Mouse (Mus musculus): Measurements from ENCODE around the gene Uba3. TPM values are rescaled to one million over a fixed set of nuclear protein-coding genes. Genes with fewer than 3 reads are reported as not detected.

Gene Uba3
- total and polyA plus RNA-seq, 2 experiments from 2014 or later, result 58.3 to 79.7 TPM

- Histone ChIP-seq H3K27me3 (ENCODE audit: control insufficient read depth, insufficient read depth, low read length) (no peaks in the 10 kb centered on the region), H3K4me2 (ENCODE audit: low read depth, low read length) (no peak overlapping the region), H3K27ac (ENCODE audit: low read depth) (no peak overlapping the region), H3K4me1 (ENCODE audit: control insufficient read depth, insufficient read depth) (no peaks in the 10 kb centered on the region), H3K9ac (replicated peaks; ENCODE audit: low read depth, low read length) (no peak overlapping the region), H3K4me3 (ENCODE audit: low read depth, low read length) (no peak overlapping the region), H3K36me3 (replicated peaks; ENCODE audit: control insufficient read depth, insufficient read depth, low read length) (peaks cover 29% of the 10 kb centered on the region), H3K9me3 (replicated peaks; ENCODE audit: control insufficient read depth, low read length) (no peaks in the 10 kb centered on the region)
- 70% methylated on average over 4 of the region's 4 CpGs for WGBS
- DNase-seq (ENCODE audit: low spot score) (no peak), ATAC-seq (ENCODE audit: insufficient read depth, low read depth) (no peak)
- TF ChIP-seq EP300 (IDR thresholded peaks at IDR 0.05; ENCODE audit: low read depth) (no peak), CTCF (IDR thresholded peaks at IDR 0.05; ENCODE audit: low read depth) (no peak)
Observed at GRCm38 (mm10) chr6:97242522-97242921, 37.1 kb upstream of the Uba3 start.

GRCm38 (mm10) chr6:97240092-97240491, 34.6 kb upstream of the Uba3 start:
- Histone ChIP-seq H3K9ac (replicated peaks; ENCODE audit: low read depth, low read length) (no peak overlapping the region), H3K9me3 (replicated peaks; ENCODE audit: control insufficient read depth, low read length) (no peaks in the 10 kb centered on the region), H3K4me3 (ENCODE audit: low read depth, low read length) (no peak overlapping the region), H3K36me3 (replicated peaks; ENCODE audit: control insufficient read depth, insufficient read depth, low read length) (peaks cover 23% of the 10 kb centered on the region), H3K4me2 (ENCODE audit: low read depth, low read length) (no peak overlapping the region), H3K4me1 (ENCODE audit: control insufficient read depth, insufficient read depth) (no peaks in the 10 kb centered on the region), H3K27me3 (ENCODE audit: control insufficient read depth, insufficient read depth, low read length) (no peaks in the 10 kb centered on the region), H3K27ac (ENCODE audit: low read depth) (no peak overlapping the region)
- ATAC-seq (ENCODE audit: insufficient read depth, low read depth) (no peak), DNase-seq (ENCODE audit: low spot score) (no peak)
- TF ChIP-seq EP300 (IDR thresholded peaks at IDR 0.05; ENCODE audit: low read depth) (no peak), CTCF (IDR thresholded peaks at IDR 0.05; ENCODE audit: low read depth) (no peak)
- WGBS, result 85% methylated on average over 5 of the region's 5 CpGs

- no peak for ATAC-seq (ENCODE audit: insufficient read depth, low read depth)
- H3K4me1 ChIP-seq (ENCODE audit: control insufficient read depth, insufficient read depth), result no peaks in the 10 kb centered on the region
- H3K27me3 ChIP-seq (ENCODE audit: control insufficient read depth, insufficient read depth, low read length), result no peaks in the 10 kb centered on the region
- H3K9ac ChIP-seq (replicated peaks; ENCODE audit: low read depth, low read length), result no peak overlapping the region
- no peak overlapping the region for H3K4me2 ChIP-seq (ENCODE audit: low read depth, low read length)
- no peaks in the 10 kb centered on the region for H3K9me3 ChIP-seq (replicated peaks; ENCODE audit: control insufficient read depth, low read length)
- no peak for DNase-seq (ENCODE audit: low spot score)
- TF ChIP-seq CTCF (IDR thresholded peaks at IDR 0.05; ENCODE audit: low read depth) (no peak), EP300 (IDR thresholded peaks at IDR 0.05; ENCODE audit: low read depth) (no peak)
- no peak overlapping the region for H3K27ac ChIP-seq (ENCODE audit: low read depth)
- 96% methylated on average over 6 of the region's 6 CpGs for WGBS
- peaks cover 29% of the 10 kb centered on the region for H3K36me3 ChIP-seq (replicated peaks; ENCODE audit: control insufficient read depth, insufficient read depth, low read length)
- no peak overlapping the region for H3K4me3 ChIP-seq (ENCODE audit: low read depth, low read length)
Observed at GRCm38 (mm10) chr6:97239360-97239759, 33.9 kb upstream of the Uba3 start.

- peaks cover 55% of the 10 kb centered on the region for H3K36me3 ChIP-seq (replicated peaks; ENCODE audit: control insufficient read depth, insufficient read depth, low read length)
- no peak overlapping the region for H3K27ac ChIP-seq (ENCODE audit: low read depth)
- TF ChIP-seq CTCF (IDR thresholded peaks at IDR 0.05; ENCODE audit: low read depth), result no peak
- TF ChIP-seq EP300 (IDR thresholded peaks at IDR 0.05; ENCODE audit: low read depth), result no peak
- no peak overlapping the region for H3K4me2 ChIP-seq (ENCODE audit: low read depth, low read length)
- no peaks in the 10 kb centered on the region for H3K9me3 ChIP-seq (replicated peaks; ENCODE audit: control insufficient read depth, low read length)
- ATAC-seq (ENCODE audit: insufficient read depth, low read depth) (no peak), DNase-seq (ENCODE audit: low spot score) (no peak)
- no peak overlapping the region for H3K4me3 ChIP-seq (ENCODE audit: low read depth, low read length)
- H3K27me3 ChIP-seq (ENCODE audit: control insufficient read depth, insufficient read depth, low read length), result no peaks in the 10 kb centered on the region
- 98% methylated on average over 5 of the region's 5 CpGs for WGBS
- H3K4me1 ChIP-seq (ENCODE audit: control insufficient read depth, insufficient read depth), result no peaks in the 10 kb centered on the region
- H3K9ac ChIP-seq (replicated peaks; ENCODE audit: low read depth, low read length), result no peak overlapping the region
Observed at GRCm38 (mm10) chr6:97236088-97236487, 30.6 kb upstream of the Uba3 start.

- Histone ChIP-seq H3K36me3 (replicated peaks; ENCODE audit: control insufficient read depth, insufficient read depth, low read length) (peaks cover 58% of the 10 kb centered on the region), H3K9me3 (replicated peaks; ENCODE audit: control insufficient read depth, low read length) (no peaks in the 10 kb centered on the region), H3K27ac (ENCODE audit: low read depth) (no peak overlapping the region), H3K4me1 (ENCODE audit: control insufficient read depth, insufficient read depth) (no peaks in the 10 kb centered on the region), H3K4me2 (ENCODE audit: low read depth, low read length) (no peak overlapping the region), H3K27me3 (ENCODE audit: control insufficient read depth, insufficient read depth, low read length) (no peaks in the 10 kb centered on the region), H3K4me3 (ENCODE audit: low read depth, low read length) (no peak overlapping the region), H3K9ac (replicated peaks; ENCODE audit: low read depth, low read length) (no peak overlapping the region)
- WGBS, result 85% methylated on average over 7 of the region's 7 CpGs
- ATAC-seq (ENCODE audit: insufficient read depth, low read depth), result no peak
- DNase-seq (ENCODE audit: low spot score), result no peak
- TF ChIP-seq EP300 (IDR thresholded peaks at IDR 0.05; ENCODE audit: low read depth), result no peak
Observed at GRCm38 (mm10) chr6:97234911-97235668, 29.6 kb upstream of the Uba3 start.

Data from heart, postnatal 0 days (tissue).